Mouse (Mus musculus) heart, postnatal 0 days (tissue): ENCODE data around the gene Otulin.

Experiments used
- CTCF ChIP-seq: IDR thresholded peaks from 2 replicates; pipeline ENCODE4 v1.5.1; 2016; ENCODE audit warnings: antibody characterized with exemption, control low read depth, low read depth
- EP300 ChIP-seq: IDR thresholded peaks from 2 replicates; pipeline ENCODE4 v1.6.1; 2016; ENCODE audit warnings: antibody characterized with exemption, low read depth

DNA sequence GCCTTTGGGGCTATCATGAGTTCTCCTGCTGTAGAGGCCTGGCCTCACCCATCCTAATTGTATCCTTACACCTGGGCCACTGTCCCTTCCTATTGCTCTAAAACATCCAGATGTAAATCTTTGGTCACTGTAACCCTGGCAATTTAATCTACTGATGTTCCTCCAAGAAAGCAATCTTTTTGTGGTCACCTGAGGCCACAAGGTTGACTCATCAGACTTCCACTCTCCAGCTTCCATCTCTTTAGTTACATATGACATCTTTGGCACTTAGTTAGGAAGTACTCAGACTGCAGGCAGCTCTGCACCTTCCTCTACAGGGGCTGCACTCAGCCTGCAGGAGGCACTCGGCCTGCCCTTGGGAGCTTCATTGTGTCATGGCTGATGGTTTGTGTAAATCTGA is 53.6 kb downstream of the Otulin start:
- TF ChIP-seq CTCF (no peak), EP300 (no peak)
